In the genomic region with DNA sequence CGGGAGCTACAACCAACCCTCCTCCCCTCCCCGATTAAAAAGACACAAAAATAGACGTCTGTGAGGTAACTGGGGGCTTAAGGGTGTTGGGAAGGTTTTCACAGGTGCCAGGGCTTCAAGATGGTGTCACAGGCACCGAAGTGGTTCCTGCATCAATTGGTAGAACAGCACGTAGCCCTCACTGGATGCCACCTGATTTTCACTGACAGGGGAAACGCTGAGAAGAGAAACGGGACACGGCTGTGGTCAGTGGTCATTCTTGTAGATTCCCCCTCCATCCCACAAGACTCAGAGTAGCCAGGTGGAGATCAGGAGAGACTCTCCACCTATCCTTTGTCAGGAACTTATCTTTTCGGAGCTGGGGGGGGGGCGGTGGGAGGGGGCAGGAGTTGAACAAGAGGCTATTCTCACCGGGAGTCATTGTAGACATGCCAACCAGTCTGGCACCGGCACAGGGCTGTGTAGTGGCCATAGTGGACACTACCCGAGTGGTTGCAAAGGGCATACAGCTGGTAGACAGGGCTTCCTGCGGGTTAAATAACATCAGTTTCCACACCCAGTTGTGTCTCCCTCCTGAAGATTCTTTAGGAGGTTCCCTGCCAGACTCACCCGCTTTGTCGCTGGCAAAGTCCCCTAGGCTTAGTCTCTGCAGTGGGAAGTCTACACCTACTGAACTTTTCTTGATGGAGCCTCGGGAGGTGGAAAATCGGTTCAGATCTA, we compare ENCODE assay signal across 8 mouse cellular contexts. TPM values are rescaled to one million over a fixed set of nuclear protein-coding genes. Genes with fewer than 3 reads are reported as not detected.
DNase-seq lines count a peak whose midpoint lies in the region; ATAC-seq and TF ChIP-seq lines count a peak whose summit lies in the region.

No protein-coding gene starts in this region.

- intact Hi-C loops in gastrocnemius, postnatal 36 days (cut with DNase I): loop anchor here (10.0 kb wide), 1 partner anchor 167 kb away; a partner anchor contains a TSS

- H3K27me3 ChIP-seq in heart, embryonic 12.5 days (replicated peaks): no peaks in the 10 kb centered on the region
- H3K27me3 ChIP-seq in neural tube, embryonic 12.5 days (replicated peaks): no peaks in the 10 kb centered on the region
- H3K27me3 ChIP-seq in intestine, postnatal 0 days (replicated peaks; ENCODE audit: control insufficient read depth, insufficient read depth, low read length): no peaks in the 10 kb centered on the region
- H3K27me3 ChIP-seq in stomach, postnatal 0 days (ENCODE audit: control insufficient read depth, insufficient read depth, low read length): no peaks in the 10 kb centered on the region

- peak overlapping the region; percentile 82 for H3K4me2 ChIP-seq in heart, embryonic 12.5 days
- peak overlapping the region; percentile 76; the same call in 1 of the 2 replicates for H3K4me2 ChIP-seq in neural tube, embryonic 12.5 days (replicated peaks)
- peak overlapping the region; percentile 87; the same call in 1 of the 2 replicates for H3K4me2 ChIP-seq in intestine, postnatal 0 days (replicated peaks; ENCODE audit: low read depth)
- no peak overlapping the region for H3K4me2 ChIP-seq in stomach, postnatal 0 days (replicated peaks; ENCODE audit: low read depth)

- no peaks in the 10 kb centered on the region for H3K9me3 ChIP-seq in heart, embryonic 12.5 days (replicated peaks)
- no peaks in the 10 kb centered on the region for H3K9me3 ChIP-seq in neural tube, embryonic 12.5 days
- H3K9me3 ChIP-seq in intestine, postnatal 0 days (ENCODE audit: control insufficient read depth): no peaks in the 10 kb centered on the region
- H3K9me3 ChIP-seq in stomach, postnatal 0 days (ENCODE audit: control insufficient read depth, low read length): no peaks in the 10 kb centered on the region

- no peak for DNase-seq in heart, adult 18-20 months
- DNase-seq in neural tube, embryonic 10.5 days (ENCODE audit: extremely low spot score, low spot score): no peak
- DNase-seq in stomach, postnatal 0 days (ENCODE audit: low spot score): no peak
- DNase-seq in frontal cortex, postnatal 25 days (ENCODE audit: low spot score in 2 of 2): no peak
- DNase-seq in gastrocnemius, postnatal 36 days: no peak

- H3K27ac ChIP-seq in heart, embryonic 12.5 days (ENCODE audit: poor library complexity, severe bottlenecking): peak overlapping the region; percentile 90; the same call in 1 of the 2 replicates
- H3K27ac ChIP-seq in neural tube, embryonic 12.5 days: no peak overlapping the region
- H3K27ac ChIP-seq in intestine, postnatal 0 days (ENCODE audit: low read depth, low read length): no peak overlapping the region
- H3K27ac ChIP-seq in stomach, postnatal 0 days (replicated peaks): no peak overlapping the region

- no peak for ATAC-seq in heart, embryonic 12.5 days (ENCODE audit: insufficient number of reproducible peaks, low FRiP score)
- ATAC-seq in neural tube, embryonic 12.5 days (ENCODE audit: low FRiP score, low read depth): no peak
- ATAC-seq in intestine, postnatal 0 days: no peak
- ATAC-seq in stomach, postnatal 0 days (ENCODE audit: low FRiP score, low TSS enrichment): no peak

- WGBS in heart, embryonic 12.5 days: 73% methylated on average over 18 of the region's 18 CpGs
- WGBS in neural tube, embryonic 12.5 days: 80% methylated on average over 18 of the region's 18 CpGs
- 76% methylated on average over 18 of the region's 18 CpGs for WGBS in intestine, postnatal 0 days
- 74% methylated on average over 18 of the region's 18 CpGs for WGBS in stomach, postnatal 0 days

- TF ChIP-seq CTCF in intestine, postnatal 0 days (IDR thresholded peaks at IDR 0.05; ENCODE audit: low read depth): no peak
- no peak for TF ChIP-seq CTCF in stomach, postnatal 0 days (IDR thresholded peaks at IDR 0.05; ENCODE audit: low read depth)

- H3K4me3 ChIP-seq in heart, embryonic 12.5 days: peak overlapping the region; percentile 72
- H3K4me3 ChIP-seq in neural tube, embryonic 12.5 days: no peak overlapping the region
- H3K4me3 ChIP-seq in intestine, postnatal 0 days (ENCODE audit: low read depth, low read length): peak overlapping the region; percentile 60; the same call in 1 of the 2 replicates
- no peak overlapping the region for H3K4me3 ChIP-seq in stomach, postnatal 0 days (ENCODE audit: low read depth, low read length)

- peak overlapping the region; percentile 30 for H3K9ac ChIP-seq in heart, embryonic 12.5 days
- H3K9ac ChIP-seq in neural tube, embryonic 12.5 days: no peak overlapping the region
- no peak overlapping the region for H3K9ac ChIP-seq in intestine, postnatal 0 days (ENCODE audit: low read depth, low read length)
- H3K9ac ChIP-seq in stomach, postnatal 0 days (ENCODE audit: low read length): peak overlapping the region; percentile 72; the same call in 1 of the 2 replicates

- H3K4me1 ChIP-seq in heart, embryonic 12.5 days (replicated peaks): peaks cover 28% of the 10 kb centered on the region
- peaks cover 38% of the 10 kb centered on the region for H3K4me1 ChIP-seq in neural tube, embryonic 12.5 days
- no peaks in the 10 kb centered on the region; the same call in 1 of the 2 replicates for H3K4me1 ChIP-seq in intestine, postnatal 0 days (replicated peaks; ENCODE audit: control insufficient read depth, insufficient read depth, low read length)
- peaks cover 8% of the 10 kb centered on the region; the same call in 1 of the 2 replicates for H3K4me1 ChIP-seq in stomach, postnatal 0 days (replicated peaks; ENCODE audit: control insufficient read depth, insufficient read depth)

- no peak for TF ChIP-seq EP300 in stomach, postnatal 0 days (optimal IDR thresholded peaks at IDR 0.05)

- H3K36me3 ChIP-seq in heart, embryonic 12.5 days: peaks cover 60% of the 10 kb centered on the region
- peaks cover 52% of the 10 kb centered on the region for H3K36me3 ChIP-seq in neural tube, embryonic 12.5 days
- H3K36me3 ChIP-seq in intestine, postnatal 0 days (ENCODE audit: control insufficient read depth, insufficient read depth): peaks cover 52% of the 10 kb centered on the region
- H3K36me3 ChIP-seq in stomach, postnatal 0 days (ENCODE audit: control insufficient read depth, insufficient read depth, low read length): peaks cover 14% of the 10 kb centered on the region; the same call in 1 of the 2 replicates

RNA-seq across cellular contexts. Expression of a gene that starts 1.3 kb away (rescaled TPM):
- polyA plus RNA-seq in heart, embryonic 12.5 days (2016; fragmentation: Nextera tagmentation; extraction: Ambion mirVana): 51.7 and 55.4 TPM in 2 replicates
- total RNA-seq in heart, adult 18-20 months (2021): 10 to 100 TPM; 13.1 to 13.6 TPM
- 52.0 and 54.3 TPM in 2 replicates for polyA plus RNA-seq in neural tube, embryonic 12.5 days (2016; fragmentation: Nextera tagmentation; extraction: Ambion mirVana)
- 11.4 and 12.8 TPM in 2 replicates for polyA plus RNA-seq in intestine, postnatal 0 days (2015; fragmentation: Nextera tagmentation; extraction: Ambion mirVana)
- 16.8 and 21.3 TPM in 2 replicates for polyA plus RNA-seq in stomach, postnatal 0 days (2015; fragmentation: Nextera tagmentation; extraction: Ambion mirVana)
- 1 to 10 TPM; 8.7 TPM for total RNA-seq in gastrocnemius, postnatal 36 days (2021)

RNA-seq across cellular contexts. Expression of a gene that starts 5.5 kb away (rescaled TPM):
- 55.1 and 55.7 TPM in 2 replicates for polyA plus RNA-seq in heart, embryonic 12.5 days (2016; fragmentation: Nextera tagmentation; extraction: Ambion mirVana)
- 10 to 100 TPM; 17.7 to 20.9 TPM for total RNA-seq in heart, adult 18-20 months (2021)
- polyA plus RNA-seq in neural tube, embryonic 12.5 days (2016; fragmentation: Nextera tagmentation; extraction: Ambion mirVana): 103 and 111 TPM in 2 replicates
- 20.4 and 21.7 TPM in 2 replicates for polyA plus RNA-seq in intestine, postnatal 0 days (2015; fragmentation: Nextera tagmentation; extraction: Ambion mirVana)
- polyA plus RNA-seq in stomach, postnatal 0 days (2015; fragmentation: Nextera tagmentation; extraction: Ambion mirVana): 25.0 and 26.4 TPM in 2 replicates
- total RNA-seq in gastrocnemius, postnatal 36 days (2021): 10 to 100 TPM; 13.5 to 13.8 TPM

RNA-seq across cellular contexts. Expression of a gene that starts 12.1 kb away (rescaled TPM):
- 49.5 and 56.1 TPM in 2 replicates for polyA plus RNA-seq in heart, embryonic 12.5 days (2016; fragmentation: Nextera tagmentation; extraction: Ambion mirVana)
- total RNA-seq in heart, adult 18-20 months (2021): 10 to 100 TPM; 18.7 to 19.6 TPM
- 88.3 and 95.6 TPM in 2 replicates for polyA plus RNA-seq in neural tube, embryonic 12.5 days (2016; fragmentation: Nextera tagmentation; extraction: Ambion mirVana)
- 27.0 and 27.4 TPM in 2 replicates for polyA plus RNA-seq in intestine, postnatal 0 days (2015; fragmentation: Nextera tagmentation; extraction: Ambion mirVana)
- polyA plus RNA-seq in stomach, postnatal 0 days (2015; fragmentation: Nextera tagmentation; extraction: Ambion mirVana): 32.9 and 34.2 TPM in 2 replicates
- total RNA-seq in gastrocnemius, postnatal 36 days (2021): 10 to 100 TPM in 1 of 2 experiments, 1 to 10 TPM in 1; 9.6 to 10.5 TPM

RNA-seq across cellular contexts. Expression of a gene that starts 12.6 kb away (rescaled TPM):
- polyA plus RNA-seq in heart, embryonic 12.5 days (2016; fragmentation: Nextera tagmentation; extraction: Ambion mirVana): 84.1 and 86.2 TPM in 2 replicates
- total RNA-seq in heart, adult 18-20 months (2021): 10 to 100 TPM; 90.4 to 91.6 TPM
- polyA plus RNA-seq in neural tube, embryonic 12.5 days (2016; fragmentation: Nextera tagmentation; extraction: Ambion mirVana): 105 and 120 TPM in 2 replicates
- 117 TPM in 2 replicates for polyA plus RNA-seq in intestine, postnatal 0 days (2015; fragmentation: Nextera tagmentation; extraction: Ambion mirVana)
- polyA plus RNA-seq in stomach, postnatal 0 days (2015; fragmentation: Nextera tagmentation; extraction: Ambion mirVana): 134 and 135 TPM in 2 replicates
- total RNA-seq in gastrocnemius, postnatal 36 days (2021): 10 to 100 TPM; 80.9 to 82.2 TPM

RNA-seq across cellular contexts. Expression of a gene that starts 31.1 kb away (rescaled TPM):
- polyA plus RNA-seq in heart, embryonic 12.5 days (2016; fragmentation: Nextera tagmentation; extraction: Ambion mirVana): 443 and 471 TPM in 2 replicates
- total RNA-seq in heart, adult 18-20 months (2021): 1,000 to 10,000 TPM; 1,592 to 1,593 TPM
- polyA plus RNA-seq in neural tube, embryonic 12.5 days (2016; fragmentation: Nextera tagmentation; extraction: Ambion mirVana): 233 and 247 TPM in 2 replicates
- polyA plus RNA-seq in intestine, postnatal 0 days (2015; fragmentation: Nextera tagmentation; extraction: Ambion mirVana): 249 and 255 TPM in 2 replicates
- polyA plus RNA-seq in stomach, postnatal 0 days (2015; fragmentation: Nextera tagmentation; extraction: Ambion mirVana): 210 and 218 TPM in 2 replicates
- 100 to 1,000 TPM; 874 to 989 TPM for total RNA-seq in gastrocnemius, postnatal 36 days (2021)

Comparison
In these comparisons a context has a peak if more than half of its experiments do, and no peak if none do; other contexts are left out.
1. H3K4me3 ChIP-seq: peak in heart, embryonic 12.5 days (single experiment) and intestine, postnatal 0 days (single experiment); none in neural tube, embryonic 12.5 days (single experiment) and stomach, postnatal 0 days (single experiment).
2. H3K9ac ChIP-seq: peak in heart, embryonic 12.5 days (single experiment) and stomach, postnatal 0 days (single experiment); none in neural tube, embryonic 12.5 days (single experiment) and intestine, postnatal 0 days (single experiment).